In genomic region chr4:144893561-144894486, GRCm38 (mm10) we compare ENCODE assay signal across 8 mouse cellular contexts. TPM values are rescaled to one million over a fixed set of nuclear protein-coding genes. Genes with fewer than 3 reads are reported as not detected.
DNase-seq lines count a peak whose midpoint lies in the region; ATAC-seq lines count a peak whose summit lies in the region.

No protein-coding gene starts in this region.

- peaks cover 25% of the 10 kb centered on the region for H3K4me1 ChIP-seq in forebrain, embryonic 12.5 days
- H3K4me1 ChIP-seq in hindbrain, embryonic 10.5 days (replicated peaks), result peaks cover 40% of the 10 kb centered on the region
- H3K4me1 ChIP-seq in limb, embryonic 12.5 days (replicated peaks), result peaks cover 53% of the 10 kb centered on the region
- H3K4me1 ChIP-seq in midbrain, embryonic 16.5 days (ENCODE audit: control insufficient read depth, insufficient read depth, low read length), result peaks cover 18% of the 10 kb centered on the region

- H3K27ac ChIP-seq in forebrain, embryonic 12.5 days, result no peak overlapping the region
- H3K27ac ChIP-seq in hindbrain, embryonic 10.5 days, result peak overlapping the region; percentile 64; the same call in 1 of the 2 replicates
- peak overlapping the region; percentile 87 for H3K27ac ChIP-seq in limb, embryonic 12.5 days
- peak overlapping the region; percentile 57 for H3K27ac ChIP-seq in midbrain, embryonic 16.5 days (ENCODE audit: low read length)

- peaks cover 43% of the 10 kb centered on the region for H3K27me3 ChIP-seq in forebrain, embryonic 12.5 days
- H3K27me3 ChIP-seq in hindbrain, embryonic 10.5 days (ENCODE audit: insufficient read depth, poor library complexity, severe bottlenecking), result peaks cover 41% of the 10 kb centered on the region
- no peaks in the 10 kb centered on the region for H3K27me3 ChIP-seq in limb, embryonic 12.5 days
- peaks cover 16% of the 10 kb centered on the region for H3K27me3 ChIP-seq in midbrain, embryonic 16.5 days (ENCODE audit: control insufficient read depth, insufficient read depth, low read depth, low read length)

- H3K4me2 ChIP-seq in forebrain, embryonic 12.5 days, result peak overlapping the region; percentile 81
- peak overlapping the region; percentile 89 for H3K4me2 ChIP-seq in limb, embryonic 12.5 days
- H3K4me2 ChIP-seq in midbrain, embryonic 16.5 days (ENCODE audit: low read length), result peak overlapping the region; percentile 95

- WGBS in forebrain, embryonic 12.5 days, result 1% methylated on average over 44 of the region's 44 CpGs
- under 1% methylated on average over 44 of the region's 44 CpGs for WGBS in hindbrain, embryonic 10.5 days
- WGBS in limb, embryonic 12.5 days, result under 1% methylated on average over 44 of the region's 44 CpGs
- 1% methylated on average over 38 of the region's 44 CpGs for WGBS in midbrain, embryonic 16.5 days

- H3K9me3 ChIP-seq in forebrain, embryonic 12.5 days, result no peaks in the 10 kb centered on the region
- H3K9me3 ChIP-seq in hindbrain, embryonic 10.5 days, result no peaks in the 10 kb centered on the region
- H3K9me3 ChIP-seq in limb, embryonic 12.5 days, result no peaks in the 10 kb centered on the region
- no peaks in the 10 kb centered on the region for H3K9me3 ChIP-seq in midbrain, embryonic 16.5 days (replicated peaks; ENCODE audit: control insufficient read depth, low read length, poor library complexity, severe bottlenecking)

- H3K4me3 ChIP-seq in forebrain, embryonic 12.5 days (replicated peaks), result peak overlapping the region; percentile 48
- peak overlapping the region; percentile 59 for H3K4me3 ChIP-seq in hindbrain, embryonic 10.5 days
- H3K4me3 ChIP-seq in limb, embryonic 12.5 days (replicated peaks), result peak overlapping the region; percentile 66
- peak overlapping the region; percentile 49 for H3K4me3 ChIP-seq in midbrain, embryonic 16.5 days (ENCODE audit: low read depth, low read length)

- H3K9ac ChIP-seq in forebrain, embryonic 12.5 days, result no peak overlapping the region
- peak overlapping the region; percentile 79 for H3K9ac ChIP-seq in limb, embryonic 12.5 days (replicated peaks)
- peak overlapping the region; percentile 55 for H3K9ac ChIP-seq in midbrain, embryonic 16.5 days (ENCODE audit: low read depth, low read length)

- ATAC-seq in forebrain, embryonic 12.5 days (ENCODE audit: low FRiP score), result no peak
- no peak for ATAC-seq in limb, embryonic 12.5 days (ENCODE audit: insufficient number of reproducible peaks, insufficient read depth, low FRiP score, low TSS enrichment, low read depth)
- ATAC-seq in midbrain, embryonic 16.5 days, result 0 out of 2 replicates have a peak, but pooled peaks have one; percentile 10

- DNase-seq in adrenal gland, adult (ENCODE audit: inconsistent age in 2 of 2, low spot score in 1 of 2), result peak; percentile 46 to 88
- no peak for DNase-seq in adrenal gland, adult 8-10 months
- peak; percentile 62 for DNase-seq in adipocyte (ENCODE audit: low spot score)
- DNase-seq in hindbrain, embryonic 10.5 days (ENCODE audit: low spot score), result peak; percentile 30
- DNase-seq in testis, postnatal 14 days (ENCODE audit: low spot score), result peak; percentile 12

- H3K36me3 ChIP-seq in forebrain, embryonic 12.5 days (replicated peaks), result no peaks in the 10 kb centered on the region
- H3K36me3 ChIP-seq in hindbrain, embryonic 10.5 days, result no peaks in the 10 kb centered on the region
- H3K36me3 ChIP-seq in limb, embryonic 12.5 days, result peaks cover 13% of the 10 kb centered on the region
- H3K36me3 ChIP-seq in midbrain, embryonic 16.5 days (ENCODE audit: control insufficient read depth, insufficient read depth, low read length), result no peaks in the 10 kb centered on the region

RNA-seq across cellular contexts. Expression of gene Dhrs3, which starts 1.2 kb away (rescaled TPM):
- 100 to 1,000 TPM in 1 of 4 experiments, 10 to 100 TPM in 3; 65.0 to 107 (median 92.3) TPM for total RNA-seq in adrenal gland, adult 8-10 months (2022)
- polyA plus RNA-seq in forebrain, embryonic 12.5 days (2016; fragmentation: Nextera tagmentation; extraction: Ambion mirVana), result 6.7 and 7.7 TPM in 2 replicates
- polyA plus RNA-seq in hindbrain, embryonic 10.5 days (2016; fragmentation: Nextera tagmentation; extraction: Ambion mirVana), result 11.7 and 11.8 TPM in 2 replicates
- polyA plus RNA-seq in limb, embryonic 12.5 days (2016; fragmentation: Nextera tagmentation; extraction: Ambion mirVana), result 58.9 and 62.7 TPM in 2 replicates
- 27.4 and 41.6 TPM in 2 replicates for polyA plus RNA-seq in midbrain, embryonic 16.5 days (2015; fragmentation: Nextera tagmentation; extraction: Ambion mirVana)
